Mouse (Mus musculus): ENCODE measurements at regions not wholly inside any gene's neighbourhood (a gene's known extent, or its start where the extent isn't known, plus 50 kb on each side); places are given as distances from the start of the nearest gene placed in this dataset.

- ATAC-seq (ENCODE audit: low FRiP score, low read depth): no peak
- peak overlapping the region; percentile 53; the same call in 1 of the 2 replicates for H3K27ac ChIP-seq
- no peak overlapping the region for H3K4me3 ChIP-seq
- H3K9me3 ChIP-seq: no peaks in the 10 kb centered on the region
- 0 out of 2 replicates have a peak overlapping the region, but pooled peaks have one; percentile 9 for H3K4me2 ChIP-seq (replicated peaks)
- 24% methylated on average over 8 of the region's 8 CpGs for WGBS
- H3K9ac ChIP-seq: peak overlapping the region; percentile 25; the same call in 1 of the 2 replicates
- peaks cover 9% of the 10 kb centered on the region for H3K4me1 ChIP-seq
- no peaks in the 10 kb centered on the region for H3K36me3 ChIP-seq
- H3K27me3 ChIP-seq: no peaks in the 10 kb centered on the region
These were observed 459.8 kb upstream of the Ubash3b start for GRCm38 (mm10) chr9:41621341-41621740.

DNA sequence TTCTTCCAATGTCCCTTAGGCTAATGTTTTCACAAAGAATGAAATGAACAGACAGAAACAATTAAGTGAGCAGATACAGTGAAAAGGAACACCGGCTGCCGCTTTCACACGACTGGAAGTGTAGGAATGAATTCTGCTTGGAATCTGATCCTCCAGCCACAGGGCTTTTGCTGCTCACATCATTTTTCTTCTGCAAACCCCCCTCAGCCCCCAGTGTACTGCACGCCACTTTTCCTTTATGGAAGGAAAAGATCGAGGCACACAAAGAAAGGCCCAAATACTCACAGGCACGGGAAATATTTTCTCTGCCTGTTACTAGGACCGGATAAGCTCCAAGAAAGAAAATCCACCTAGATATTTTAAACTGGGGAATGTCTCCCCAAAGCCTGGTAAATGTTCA lies 452.5 kb upstream of the Ubash3b start:
- no peak overlapping the region for H3K4me3 ChIP-seq
- no peaks in the 10 kb centered on the region for H3K9me3 ChIP-seq
- no peak overlapping the region; the same call in 1 of the 2 replicates for H3K9ac ChIP-seq
- peak overlapping the region; percentile 92 for H3K27ac ChIP-seq
- ATAC-seq (ENCODE audit: low FRiP score, low read depth): peak; percentile 80
- H3K4me1 ChIP-seq: peaks cover 60% of the 10 kb centered on the region
- WGBS: 7% methylated on average over 7 of the region's 7 CpGs
- H3K27me3 ChIP-seq: no peaks in the 10 kb centered on the region
- H3K36me3 ChIP-seq: no peaks in the 10 kb centered on the region
- peak overlapping the region; percentile 38 for H3K4me2 ChIP-seq (replicated peaks)

DNA sequence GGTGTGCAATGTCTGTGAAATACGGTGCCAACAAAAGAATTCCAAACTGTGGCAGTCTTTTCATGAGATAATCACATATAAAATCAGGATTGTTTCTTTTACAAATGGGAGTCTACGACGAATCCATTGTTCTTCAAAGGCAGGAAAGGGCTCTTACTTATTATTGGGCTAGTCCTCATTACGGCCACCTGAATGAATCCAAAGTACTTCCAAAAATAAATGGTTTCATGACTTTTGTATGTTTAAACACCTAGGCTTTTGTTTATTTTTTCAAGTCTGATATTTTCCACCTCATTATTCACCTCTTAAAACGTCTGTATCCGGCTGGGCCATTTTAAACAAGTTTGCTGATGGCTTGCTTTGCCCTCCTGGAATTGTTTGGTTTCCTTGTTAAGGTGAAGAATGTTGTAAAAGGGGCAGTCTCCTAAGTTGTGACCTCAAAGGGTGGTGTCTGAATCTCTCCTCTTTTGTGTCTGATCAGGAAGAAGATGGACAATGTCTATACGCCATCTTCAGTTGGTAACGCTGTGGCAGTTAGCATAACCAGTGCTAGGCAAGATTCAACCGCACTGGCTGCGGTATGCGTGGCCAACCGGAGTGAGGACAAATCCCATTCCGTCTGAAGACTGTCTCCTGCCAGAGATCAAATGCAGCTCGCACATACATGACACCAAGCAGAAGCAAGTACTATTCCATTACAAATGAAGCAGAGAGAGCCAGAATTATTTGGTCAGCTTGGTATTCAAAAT lies 451.5 kb upstream of the Ubash3b start:
- H3K9me3 ChIP-seq: no peaks in the 10 kb centered on the region
- WGBS: 32% methylated on average over 14 of the region's 14 CpGs

DNA sequence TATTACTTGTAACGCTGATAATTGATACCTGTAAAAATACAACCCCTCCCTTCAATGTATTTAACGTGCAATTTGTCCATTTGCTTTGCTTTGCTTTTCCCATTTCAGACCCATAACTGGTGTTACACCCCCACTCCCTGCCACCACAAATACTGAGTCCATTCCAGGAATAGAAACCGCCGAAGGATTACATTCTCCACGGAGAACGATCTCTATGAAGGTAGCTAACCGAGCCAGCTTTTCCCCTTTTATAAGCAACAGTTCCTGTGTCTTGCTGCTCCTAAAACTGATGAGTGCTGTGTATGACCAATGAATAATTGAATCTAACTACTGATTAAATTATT lies 450.9 kb upstream of the Ubash3b start:
- no peak for ATAC-seq (ENCODE audit: low FRiP score, low read depth)
- Histone ChIP-seq H3K27me3 (no peaks in the 10 kb centered on the region), H3K9me3 (no peaks in the 10 kb centered on the region), H3K4me3 (peak overlapping the region; percentile 16; the same call in 1 of the 2 replicates), H3K4me1 (peaks cover 60% of the 10 kb centered on the region), H3K27ac (peak overlapping the region; percentile 92), H3K9ac (peak overlapping the region; percentile 51; the same call in 1 of the 2 replicates), H3K4me2 (replicated peaks) (peak overlapping the region; percentile 57), H3K36me3 (no peaks in the 10 kb centered on the region)
- 3% methylated on average over 7 of the region's 7 CpGs for WGBS

More for the DNA sequence above, 451.5 kb upstream of the Ubash3b start:
- Histone ChIP-seq H3K27ac (peak overlapping the region; percentile 92), H3K4me3 (0 out of 2 replicates have a peak overlapping the region, but pooled peaks have one; percentile 16), H3K36me3 (no peaks in the 10 kb centered on the region), H3K4me1 (peaks cover 60% of the 10 kb centered on the region), H3K9ac (no peak overlapping the region), H3K4me2 (replicated peaks) (peak overlapping the region; percentile 57), H3K27me3 (no peaks in the 10 kb centered on the region)
- ATAC-seq (ENCODE audit: low FRiP score, low read depth): no peak

- Histone ChIP-seq H3K27ac (peak overlapping the region; percentile 92), H3K27me3 (no peaks in the 10 kb centered on the region), H3K9ac (peak overlapping the region; percentile 51; the same call in 1 of the 2 replicates), H3K4me1 (peaks cover 60% of the 10 kb centered on the region), H3K36me3 (no peaks in the 10 kb centered on the region), H3K4me2 (replicated peaks) (peak overlapping the region; percentile 57), H3K9me3 (no peaks in the 10 kb centered on the region), H3K4me3 (peak overlapping the region; percentile 16)
- 13% methylated on average over 11 of the region's 11 CpGs for WGBS
- no peak; the same call in 1 of the 2 replicates for ATAC-seq (ENCODE audit: low FRiP score, low read depth)
These were observed 450.3 kb upstream of the Ubash3b start for GRCm38 (mm10) chr9:41611534-41612451.

DNA sequence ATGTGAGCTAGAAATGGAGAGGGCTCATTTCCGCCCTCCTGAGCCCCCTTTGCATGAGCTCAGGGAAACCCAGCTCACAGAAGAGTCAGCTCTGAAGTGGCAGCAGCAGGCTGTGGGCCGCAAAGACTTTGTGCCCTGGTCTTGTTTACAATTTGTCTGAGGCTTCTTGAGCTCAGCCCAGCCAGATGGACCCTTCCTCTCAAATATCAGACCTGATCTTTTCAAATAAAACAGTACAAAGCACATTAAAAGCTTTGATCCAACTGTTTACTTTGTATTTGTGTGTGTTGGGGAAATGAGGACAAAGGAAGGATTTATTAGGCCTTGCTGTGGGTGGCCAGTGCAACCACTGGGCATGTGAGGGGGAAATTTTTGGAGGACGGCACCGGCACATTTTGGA lies 448.9 kb upstream of the Ubash3b start:
- H3K9me3 ChIP-seq: no peaks in the 10 kb centered on the region
- no peak overlapping the region for H3K9ac ChIP-seq
- no peak overlapping the region for H3K4me3 ChIP-seq
- no peak for ATAC-seq (ENCODE audit: low FRiP score, low read depth)
- H3K27me3 ChIP-seq: no peaks in the 10 kb centered on the region
- peaks cover 62% of the 10 kb centered on the region for H3K4me1 ChIP-seq
- H3K4me2 ChIP-seq (replicated peaks): no peak overlapping the region
- no peaks in the 10 kb centered on the region for H3K36me3 ChIP-seq
- H3K27ac ChIP-seq: peak overlapping the region; percentile 92; the same call in 1 of the 2 replicates
- WGBS: 26% methylated on average over 4 of the region's 4 CpGs

DNA sequence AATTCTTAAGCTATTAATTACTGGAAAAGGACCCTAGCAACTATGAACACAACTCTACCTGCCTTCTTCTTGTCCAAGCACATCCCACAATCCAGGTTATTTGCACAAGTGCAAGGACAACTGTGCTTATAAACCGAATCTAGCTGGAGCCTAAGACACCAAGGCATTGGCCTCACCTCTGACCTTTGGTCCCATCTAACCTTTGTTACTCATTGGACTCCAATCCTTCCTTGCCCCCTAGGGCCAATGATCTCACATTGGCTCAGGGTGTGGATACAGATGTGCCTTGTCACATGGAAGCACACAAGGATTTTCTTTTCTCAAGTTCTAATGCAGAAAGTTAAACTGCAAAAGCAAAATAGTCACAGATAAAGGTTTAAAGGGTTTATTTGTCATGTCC lies 444.6 kb upstream of the Ubash3b start:
- H3K36me3 ChIP-seq: peaks cover 4% of the 10 kb centered on the region
- peaks cover 28% of the 10 kb centered on the region for H3K4me1 ChIP-seq
- H3K9ac ChIP-seq: no peak overlapping the region
- H3K9me3 ChIP-seq: no peaks in the 10 kb centered on the region
- ATAC-seq (ENCODE audit: low FRiP score, low read depth): no peak
- no peak overlapping the region for H3K27ac ChIP-seq
- H3K4me2 ChIP-seq (replicated peaks): no peak overlapping the region
- 88% methylated on average over 1 of the region's 1 CpGs for WGBS
- H3K27me3 ChIP-seq: no peaks in the 10 kb centered on the region
- no peak overlapping the region for H3K4me3 ChIP-seq

GRCm38 (mm10) chr9:41604916-41605315 lies 443.4 kb upstream of the Ubash3b start:
- no peak for ATAC-seq (ENCODE audit: low FRiP score, low read depth)
- WGBS: 55% methylated on average over 1 of the region's 1 CpGs
- Histone ChIP-seq H3K9me3 (no peaks in the 10 kb centered on the region), H3K27me3 (no peaks in the 10 kb centered on the region), H3K4me3 (no peak overlapping the region), H3K4me1 (peaks cover 26% of the 10 kb centered on the region), H3K36me3 (peaks cover 4% of the 10 kb centered on the region), H3K9ac (no peak overlapping the region), H3K27ac (no peak overlapping the region), H3K4me2 (replicated peaks) (no peak overlapping the region)

GRCm38 (mm10) chr9:41600778-41601177 lies 439.3 kb upstream of the Ubash3b start:
- Histone ChIP-seq H3K27me3 (no peaks in the 10 kb centered on the region), H3K27ac (no peak overlapping the region), H3K4me2 (replicated peaks) (no peak overlapping the region), H3K4me3 (no peak overlapping the region), H3K9ac (no peak overlapping the region), H3K9me3 (no peaks in the 10 kb centered on the region), H3K36me3 (peaks cover 4% of the 10 kb centered on the region), H3K4me1 (peaks cover 48% of the 10 kb centered on the region)
- ATAC-seq (ENCODE audit: low FRiP score, low read depth): no peak
- 58% methylated on average over 3 of the region's 3 CpGs for WGBS

GRCm38 (mm10) chr9:41599874-41600273 lies 438.4 kb upstream of the Ubash3b start:
- peaks cover 54% of the 10 kb centered on the region for H3K4me1 ChIP-seq
- no peak for ATAC-seq (ENCODE audit: low FRiP score, low read depth)
- peak overlapping the region; percentile 4; the same call in 1 of the 2 replicates for H3K27ac ChIP-seq
- H3K9ac ChIP-seq: no peak overlapping the region
- H3K4me2 ChIP-seq (replicated peaks): no peak overlapping the region
- H3K36me3 ChIP-seq: peaks cover 4% of the 10 kb centered on the region
- H3K27me3 ChIP-seq: no peaks in the 10 kb centered on the region
- H3K4me3 ChIP-seq: no peak overlapping the region
- 27% methylated on average over 1 of the region's 1 CpGs for WGBS
- no peaks in the 10 kb centered on the region for H3K9me3 ChIP-seq

DNA sequence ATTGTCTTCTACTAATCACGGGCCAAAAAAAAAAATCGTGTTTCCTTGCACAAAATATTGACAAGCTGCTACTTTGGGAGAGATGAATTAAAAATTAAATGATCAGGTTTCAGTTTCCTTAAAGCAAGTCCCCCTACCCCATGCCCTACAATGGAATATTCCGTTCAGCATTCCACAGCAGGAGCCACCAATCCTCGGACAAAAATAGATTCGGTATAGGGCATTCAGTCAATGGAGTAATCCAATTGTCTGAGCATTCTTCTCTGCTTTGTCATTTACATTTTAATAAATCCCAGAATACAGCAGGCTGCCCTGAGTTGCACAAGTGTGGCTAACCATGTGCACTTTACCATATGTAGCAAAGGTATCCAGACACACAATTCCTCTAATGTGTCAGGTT lies 434.3 kb upstream of the Ubash3b start:
- H3K36me3 ChIP-seq: peaks cover 30% of the 10 kb centered on the region
- H3K4me2 ChIP-seq (replicated peaks): no peak overlapping the region
- H3K27me3 ChIP-seq: no peaks in the 10 kb centered on the region
- H3K9me3 ChIP-seq: no peaks in the 10 kb centered on the region
- no peak overlapping the region for H3K9ac ChIP-seq
- peaks cover 61% of the 10 kb centered on the region for H3K4me1 ChIP-seq
- 52% methylated on average over 5 of the region's 5 CpGs for WGBS
- H3K4me3 ChIP-seq: no peak overlapping the region
- no peak for ATAC-seq (ENCODE audit: low FRiP score, low read depth)
- peak overlapping the region; percentile 56; the same call in 1 of the 2 replicates for H3K27ac ChIP-seq

DNA sequence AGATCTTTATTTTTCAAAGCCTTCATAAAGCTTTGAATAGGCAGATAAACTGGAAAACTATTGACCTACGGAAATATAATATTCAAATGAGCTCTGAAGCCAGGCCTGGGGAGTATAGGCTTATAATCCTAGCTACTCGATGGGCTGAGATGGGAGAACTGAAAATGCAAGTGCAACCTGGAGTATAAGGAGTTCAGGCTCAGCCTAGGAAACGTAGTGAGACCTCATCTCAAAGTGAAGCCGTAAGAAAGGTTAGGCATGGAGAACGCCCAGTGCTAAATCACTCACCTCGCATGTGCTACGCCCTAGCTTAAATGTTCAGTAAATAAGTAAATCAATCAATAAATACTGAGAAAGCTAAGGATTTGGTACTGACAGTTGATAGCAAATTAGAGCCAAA lies 432.5 kb upstream of the Ubash3b start:
- WGBS: 78% methylated on average over 7 of the region's 7 CpGs
- H3K36me3 ChIP-seq: peaks cover 47% of the 10 kb centered on the region
- H3K4me2 ChIP-seq (replicated peaks): no peak overlapping the region
- H3K9ac ChIP-seq: no peak overlapping the region
- 0 out of 2 replicates have a peak overlapping the region, but pooled peaks have one; percentile 61 for H3K27ac ChIP-seq
- H3K4me3 ChIP-seq: no peak overlapping the region
- peaks cover 60% of the 10 kb centered on the region for H3K4me1 ChIP-seq
- H3K27me3 ChIP-seq: no peaks in the 10 kb centered on the region
- no peak for ATAC-seq (ENCODE audit: low FRiP score, low read depth)
- no peaks in the 10 kb centered on the region for H3K9me3 ChIP-seq
